Mouse (Mus musculus) left cerebral cortex, adult 8-10 months (tissue): ENCODE measurements at regions not wholly inside any gene's neighbourhood (a gene's known extent, or its start where the extent isn't known, plus 50 kb on each side); places are given as distances from the start of the nearest gene placed in this dataset.

Experiments used
- DNase-seq, 2 experiments: peaks; one replicate each; pipeline ENCODE4 v3.0.0; 2022; ENCODE audit warnings: low spot score in 2 of 2

DNA sequence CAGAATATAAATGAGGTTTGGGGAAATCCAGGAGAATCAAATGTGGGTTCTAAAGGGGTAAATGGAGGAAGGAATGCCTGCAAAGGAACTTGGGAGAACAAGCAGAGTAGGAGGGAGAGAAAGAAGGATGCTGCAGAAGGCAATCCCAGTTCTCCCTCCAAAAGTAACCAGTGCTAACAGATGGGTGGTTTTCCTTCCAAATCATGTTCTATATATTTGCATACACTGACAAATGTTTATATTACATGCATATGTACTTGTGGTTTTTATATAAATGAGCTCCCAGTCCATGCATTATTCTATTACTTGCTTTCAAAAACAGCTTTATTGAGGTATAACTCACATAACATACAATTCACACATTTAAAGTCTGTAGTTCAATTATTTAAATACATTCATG lies 53.7 kb downstream of the Zcchc12 start:
- no peak for DNase-seq

DNA sequence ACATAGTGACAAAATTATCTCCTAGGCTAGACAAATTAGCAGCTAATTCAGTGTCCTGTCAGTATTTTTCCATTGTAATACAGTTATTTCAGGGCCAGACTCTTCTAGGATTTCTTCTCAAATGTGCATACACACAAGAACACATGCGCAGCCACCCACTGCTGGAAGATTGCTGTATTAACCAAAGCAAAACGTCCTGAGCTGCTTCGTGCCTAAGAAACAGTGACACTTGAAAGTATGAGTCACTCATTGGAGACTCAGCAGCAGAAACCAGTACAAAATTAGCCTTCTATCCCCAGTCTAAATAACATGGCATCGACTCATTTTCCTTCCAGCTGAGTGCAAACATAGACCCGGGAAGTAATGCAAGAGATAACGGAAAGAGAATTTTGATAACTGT lies 59.2 kb downstream of the Zcchc12 start:
- peak in 1 of 2 experiments; percentile 13 for DNase-seq

- DNase-seq = no peak
Measured at GRCm38 (mm10) chrX:36276685-36277084, 51.5 kb upstream of the Lonrf3 start.
